Mouse (Mus musculus): ENCODE measurements around the gene E2f7. TPM values are rescaled to one million over a fixed set of nuclear protein-coding genes. Genes with fewer than 3 reads are reported as not detected.

Gene E2f7
- polyA plus RNA-seq, 2 experiments from 2014 or later = 1.5 to 3.2 TPM

Other genes with a start within 250 kb of the E2f7 start
- 1 to 10 TPM; 4.2 to 7.8 TPM for gene Csrp2, start 174.3 kb downstream of the E2f7 start, polyA plus RNA-seq (2017; shearing (Covaris generic))